Mouse (Mus musculus) E14TG2a.4 (cell line): Measurements from ENCODE around the gene Mgmt.

Experiments
- H3K27me3 ChIP-seq: 2 replicates; pipeline ENCODE4 v1.6.1; 2014; ENCODE audit warnings: low read length, control low read depth; ENCODE audit not compliant: insufficient read depth
- H3K36me3 ChIP-seq: 2 replicates; pipeline ENCODE4 v1.6.1; 2014; ENCODE audit warnings: low read length, control low read depth; ENCODE audit not compliant: insufficient read depth
- H3K4me1 ChIP-seq: replicated peaks from 2 replicates; pipeline ENCODE4 v1.6.1; 2014; ENCODE audit warnings: low read depth, low read length, control low read depth
- H3K4me3 ChIP-seq: replicated peaks from 2 replicates; pipeline ENCODE4 v1.5.1; 2014; ENCODE audit warnings: mild to moderate bottlenecking, low read length
- H3K9me3 ChIP-seq: 2 replicates; pipeline ENCODE4 v1.6.1; 2014; ENCODE audit warnings: low read length, control low read depth
- CTCF ChIP-seq: conservative IDR thresholded peaks from 2 replicates; pipeline ENCODE4 v1.5.1; 2014; ENCODE audit warnings: low read length
- NANOG ChIP-seq: IDR thresholded peaks from 2 replicates; pipeline ENCODE4 v1.6.1; 2014; ENCODE audit warnings: borderline replicate concordance, low read length, mixed read lengths
- POU5F1 ChIP-seq: IDR thresholded peaks from 2 replicates; pipeline ENCODE4 v1.6.1; 2014; ENCODE audit warnings: low read length, borderline replicate concordance

Mgmt gene

GRCm38 (mm10) chr7:137073878-137074277 lies 179.5 kb downstream of the Mgmt start:
- Histone ChIP-seq H3K9me3 (peaks cover 32% of the 10 kb centered on the region), H3K27me3 (no peaks in the 10 kb centered on the region), H3K4me3 (no peak overlapping the region), H3K4me1 (no peaks in the 10 kb centered on the region), H3K36me3 (0 out of 2 replicates have a peak, but pooled peaks cover 2% of the 10 kb centered on the region)
- TF ChIP-seq NANOG, result no peak
- TF ChIP-seq POU5F1, result no peak
- TF ChIP-seq CTCF, result no peak

GRCm38 (mm10) chr7:137074324-137074723 lies 179.9 kb downstream of the Mgmt start:
- Histone ChIP-seq H3K36me3 (0 out of 2 replicates have a peak, but pooled peaks cover 2% of the 10 kb centered on the region), H3K4me1 (no peaks in the 10 kb centered on the region)

GRCm38 (mm10) chr7:137075301-137075700 lies 180.9 kb downstream of the Mgmt start:
- peaks cover 32% of the 10 kb centered on the region for H3K9me3 ChIP-seq
- TF ChIP-seq POU5F1, result no peak
- no peak for TF ChIP-seq CTCF
- TF ChIP-seq NANOG, result no peak
- H3K27me3 ChIP-seq, result no peaks in the 10 kb centered on the region

More at GRCm38 (mm10) chr7:137074324-137074723, 179.9 kb downstream of the Mgmt start:
- no peak for TF ChIP-seq CTCF
- TF ChIP-seq POU5F1, result no peak
- no peak for TF ChIP-seq NANOG
- no peak overlapping the region for H3K4me3 ChIP-seq
- H3K9me3 ChIP-seq, result peaks cover 32% of the 10 kb centered on the region
- H3K27me3 ChIP-seq, result no peaks in the 10 kb centered on the region

GRCm38 (mm10) chr7:137080171-137080570 lies 185.8 kb downstream of the Mgmt start:
- TF ChIP-seq POU5F1 (no peak), NANOG (no peak), CTCF (no peak)
- Histone ChIP-seq H3K4me1 (0 out of 2 replicates have a peak, but pooled peaks cover 5% of the 10 kb centered on the region), H3K4me3 (no peak overlapping the region)

More at GRCm38 (mm10) chr7:137075301-137075700, 180.9 kb downstream of the Mgmt start:
- Histone ChIP-seq H3K4me1 (0 out of 2 replicates have a peak, but pooled peaks cover 4% of the 10 kb centered on the region), H3K4me3 (no peak overlapping the region), H3K36me3 (0 out of 2 replicates have a peak, but pooled peaks cover 2% of the 10 kb centered on the region)

GRCm38 (mm10) chr7:137082171-137082570 lies 187.8 kb downstream of the Mgmt start:
- peaks cover 6% of the 10 kb centered on the region for H3K9me3 ChIP-seq
- no peak overlapping the region for H3K4me3 ChIP-seq
- H3K27me3 ChIP-seq, result no peaks in the 10 kb centered on the region
- TF ChIP-seq POU5F1 (no peak), CTCF (no peak), NANOG (no peak)
- peaks cover 8% of the 10 kb centered on the region for H3K4me1 ChIP-seq
- H3K36me3 ChIP-seq, result no peaks in the 10 kb centered on the region

More at GRCm38 (mm10) chr7:137080171-137080570, 185.8 kb downstream of the Mgmt start:
- Histone ChIP-seq H3K27me3 (no peaks in the 10 kb centered on the region), H3K9me3 (peaks cover 26% of the 10 kb centered on the region), H3K36me3 (0 out of 2 replicates have a peak, but pooled peaks cover 2% of the 10 kb centered on the region)

GRCm38 (mm10) chr7:137084651-137085050 lies 190.2 kb downstream of the Mgmt start:
- H3K9me3 ChIP-seq, result no peaks in the 10 kb centered on the region
- H3K27me3 ChIP-seq, result no peaks in the 10 kb centered on the region
- peaks cover 11% of the 10 kb centered on the region for H3K4me1 ChIP-seq
- no peak for TF ChIP-seq NANOG
- no peaks in the 10 kb centered on the region for H3K36me3 ChIP-seq
- no peak overlapping the region for H3K4me3 ChIP-seq

- H3K4me3 ChIP-seq, result no peak overlapping the region
- H3K9me3 ChIP-seq, result no peaks in the 10 kb centered on the region
- no peaks in the 10 kb centered on the region for H3K36me3 ChIP-seq
- H3K27me3 ChIP-seq, result no peaks in the 10 kb centered on the region
- TF ChIP-seq CTCF (no peak), NANOG (no peak), POU5F1 (no peak)
- H3K4me1 ChIP-seq, result peaks cover 6% of the 10 kb centered on the region
These were observed 191.7 kb downstream of the Mgmt start for GRCm38 (mm10) chr7:137085969-137086606.

- no peak for TF ChIP-seq POU5F1
- no peak for TF ChIP-seq CTCF
- Histone ChIP-seq H3K9me3 (no peaks in the 10 kb centered on the region), H3K4me3 (no peak overlapping the region), H3K27me3 (no peaks in the 10 kb centered on the region), H3K36me3 (no peaks in the 10 kb centered on the region), H3K4me1 (peaks cover 6% of the 10 kb centered on the region)
These were observed 192.7 kb downstream of the Mgmt start for GRCm38 (mm10) chr7:137087136-137087535.

GRCm38 (mm10) chr7:137088141-137088540 lies 193.7 kb downstream of the Mgmt start:
- no peak for TF ChIP-seq NANOG
- TF ChIP-seq CTCF, result no peak
- no peak for TF ChIP-seq POU5F1
- no peaks in the 10 kb centered on the region for H3K27me3 ChIP-seq

More at GRCm38 (mm10) chr7:137088141-137088540, 193.7 kb downstream of the Mgmt start:
- Histone ChIP-seq H3K4me1 (peaks cover 6% of the 10 kb centered on the region), H3K9me3 (no peaks in the 10 kb centered on the region), H3K36me3 (no peaks in the 10 kb centered on the region; the same call in 1 of the 2 replicates), H3K4me3 (no peak overlapping the region)
